Mouse (Mus musculus): ENCODE measurements at regions not wholly inside any gene's neighbourhood (a gene's known extent, or its start where the extent isn't known, plus 50 kb on each side); places are given as distances from the start of the nearest gene placed in this dataset.

- DNase-seq (ENCODE audit: low spot score): no peak
These were observed 349.4 kb downstream of the Matn1 start for GRCm38 (mm10) chr4:131293560-131293959.

DNA sequence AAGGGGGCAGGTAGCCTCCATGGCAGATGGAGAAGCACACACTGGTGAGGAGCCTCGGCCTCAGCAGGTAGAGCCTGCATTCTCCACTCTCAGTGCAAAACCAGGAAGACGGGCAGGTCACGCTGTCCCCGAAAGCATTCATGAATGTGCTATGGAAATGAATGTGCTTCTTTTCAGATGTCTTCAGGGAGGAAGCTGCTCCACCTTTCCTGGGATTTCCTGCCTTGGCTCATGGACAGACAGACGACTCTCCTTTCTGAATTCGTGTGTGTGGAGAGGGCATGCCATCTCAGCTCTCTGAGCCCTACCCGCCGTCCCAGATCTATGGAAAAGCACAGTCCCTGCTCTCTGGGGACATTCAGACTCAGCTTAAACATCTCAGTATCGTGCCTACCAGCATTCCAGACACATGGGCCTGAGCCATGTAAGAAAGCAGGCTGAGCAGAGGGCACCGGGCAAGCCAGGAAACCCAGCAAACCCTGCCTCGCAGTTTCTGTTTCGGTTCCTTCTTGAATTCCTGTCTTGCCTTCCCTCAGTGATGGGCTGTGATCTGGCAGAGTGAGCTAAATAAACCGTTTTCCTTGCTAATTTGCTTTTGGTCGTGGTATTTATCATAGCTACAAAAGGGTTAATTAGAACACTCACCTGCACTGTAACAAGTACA lies 354.0 kb downstream of the Matn1 start:
- no peak for DNase-seq (ENCODE audit: low spot score)

DNA sequence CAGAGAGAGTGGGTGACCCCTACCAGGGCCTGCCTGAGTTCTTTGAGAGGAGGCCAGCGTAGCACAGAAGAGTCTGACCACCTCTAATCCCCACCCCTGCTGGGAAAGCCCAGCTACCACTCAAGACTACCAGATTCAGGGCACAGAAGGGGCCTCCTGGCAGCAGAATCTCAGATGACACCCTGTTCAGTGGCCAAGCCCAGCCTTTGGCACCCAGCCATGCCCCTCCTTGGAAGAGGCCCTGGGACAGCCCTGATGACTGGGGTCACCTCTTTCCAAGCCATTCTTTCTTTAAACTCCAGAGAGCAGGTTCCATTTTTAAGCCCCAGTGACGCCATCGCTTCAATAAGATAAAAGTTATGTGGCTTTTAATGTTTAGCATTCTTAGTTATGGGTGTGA lies 359.8 kb downstream of the Matn1 start:
- DNase-seq (ENCODE audit: low spot score): no peak

- DNase-seq (ENCODE audit: low spot score): no peak
These were observed 360.2 kb downstream of the Matn1 start for GRCm38 (mm10) chr4:131304361-131304777.

DNA sequence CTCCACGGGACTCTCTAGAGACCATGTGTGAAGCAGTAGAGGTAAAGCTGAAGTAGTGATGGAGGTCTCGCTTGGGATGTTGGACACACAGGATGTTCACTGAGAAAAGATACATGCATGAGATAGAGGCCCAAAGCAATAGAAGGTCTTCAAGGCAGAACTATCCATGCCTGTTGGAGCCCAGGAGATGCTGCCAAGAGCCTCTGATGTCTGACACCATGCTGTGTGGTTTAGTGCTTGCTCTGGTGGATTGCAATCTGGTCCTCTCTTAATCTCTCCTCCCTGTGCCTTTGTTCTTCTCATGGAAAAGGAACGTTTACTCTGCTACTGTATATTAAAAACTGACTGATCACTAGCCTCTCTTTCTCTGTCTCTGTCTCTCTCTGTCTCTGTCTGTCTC lies 370.0 kb downstream of the Matn1 start:
- DNase-seq (ENCODE audit: low spot score): no peak

DNA sequence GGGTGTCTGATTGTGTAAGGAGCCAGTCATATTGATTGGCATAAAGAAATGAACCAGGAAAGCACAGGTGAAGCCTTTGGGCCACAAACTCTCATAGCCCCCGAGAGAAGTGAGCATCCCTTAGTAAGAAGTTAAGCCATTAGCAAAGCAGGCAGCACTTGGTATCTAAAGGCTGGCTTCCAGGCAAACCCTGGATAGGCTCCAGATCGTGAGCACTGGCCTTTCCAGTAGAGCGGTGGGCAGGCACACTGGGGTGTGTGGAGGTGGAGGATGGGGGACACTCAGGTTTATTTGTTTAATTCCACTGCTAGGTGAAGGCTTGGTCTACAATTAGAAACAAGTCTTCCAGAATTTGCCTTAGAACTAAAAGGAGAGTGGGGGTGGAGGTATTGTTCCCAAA lies 371.9 kb downstream of the Matn1 start:
- no peak for DNase-seq (ENCODE audit: low spot score)

GRCm38 (mm10) chr4:131322323-131322722 lies 378.1 kb downstream of the Matn1 start:
- no peak for DNase-seq (ENCODE audit: low spot score)

- no peak for DNase-seq (ENCODE audit: low spot score)
These were observed 380.3 kb downstream of the Matn1 start for GRCm38 (mm10) chr4:131324486-131324885.

DNA sequence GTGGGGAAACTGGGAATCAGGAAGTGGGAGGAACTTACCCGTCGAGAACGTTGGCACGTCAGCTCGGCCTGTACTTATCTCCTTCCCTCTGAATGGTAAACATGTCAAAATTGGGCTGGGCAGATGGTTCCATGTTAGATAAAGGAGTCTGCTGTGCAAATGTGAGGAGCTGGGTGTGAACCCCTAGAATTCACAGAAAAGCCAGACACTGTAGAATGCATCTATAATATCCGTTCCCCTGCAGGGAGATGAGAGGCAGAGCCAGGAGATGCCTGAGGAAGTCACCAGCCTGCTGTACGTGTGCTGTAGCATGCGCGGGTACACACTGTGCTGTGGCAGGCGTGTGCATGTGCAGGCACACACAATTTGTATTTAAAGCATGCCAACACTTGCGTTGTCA lies 381.0 kb downstream of the Matn1 start:
- no peak for DNase-seq (ENCODE audit: low spot score)

GRCm38 (mm10) chr4:131325609-131326008 lies 381.4 kb downstream of the Matn1 start:
- DNase-seq (ENCODE audit: low spot score): no peak

- DNase-seq (ENCODE audit: low spot score): no peak
These were observed 385.2 kb downstream of the Matn1 start for GRCm38 (mm10) chr4:131329398-131329797.

GRCm38 (mm10) chr4:131331646-131332045 lies 387.5 kb downstream of the Matn1 start:
- no peak for DNase-seq (ENCODE audit: low spot score)

DNA sequence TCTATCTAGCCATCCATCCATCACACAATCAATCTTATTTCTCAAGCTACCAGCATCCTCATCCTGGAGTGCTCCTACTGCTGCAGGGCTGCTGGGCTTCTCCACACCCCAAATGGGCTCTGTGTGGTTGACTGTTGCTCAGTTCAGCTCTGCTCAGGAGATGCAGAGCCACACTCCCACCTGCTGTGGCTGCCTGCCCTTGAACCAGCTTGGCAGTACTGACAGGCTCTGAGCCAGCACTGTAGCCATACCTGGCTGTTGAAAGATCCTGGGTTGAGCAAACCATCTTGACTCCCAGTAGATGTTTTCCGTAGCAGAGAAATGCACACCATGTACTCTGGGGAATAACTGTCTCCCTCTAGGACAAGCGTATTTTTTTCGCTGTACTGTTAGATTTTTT lies 392.6 kb downstream of the Matn1 start:
- no peak for DNase-seq (ENCODE audit: low spot score)

- no peak for DNase-seq (ENCODE audit: low spot score)
These were observed 397.0 kb downstream of the Matn1 start for GRCm38 (mm10) chr4:131340993-131341695.

DNA sequence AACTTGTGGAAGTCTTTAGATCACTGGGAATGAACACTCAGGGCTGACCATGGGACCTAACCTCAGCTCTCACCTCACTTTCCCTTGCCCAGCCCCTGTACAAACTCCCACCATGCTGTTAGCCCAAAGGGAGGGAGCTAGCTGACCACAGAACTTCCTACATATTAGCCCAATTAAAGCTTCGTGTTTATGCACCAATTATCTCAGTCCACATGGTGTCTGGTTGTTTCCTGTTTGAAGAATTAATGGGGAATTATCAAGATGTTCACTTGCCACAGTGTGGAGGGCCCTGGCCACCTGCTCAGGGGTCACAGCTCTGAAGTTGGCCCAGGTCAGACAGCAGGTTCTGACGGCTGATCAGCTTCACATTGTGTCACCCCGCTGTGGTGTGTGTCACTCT lies 402.5 kb downstream of the Matn1 start:
- no peak for DNase-seq (ENCODE audit: low spot score)

DNA sequence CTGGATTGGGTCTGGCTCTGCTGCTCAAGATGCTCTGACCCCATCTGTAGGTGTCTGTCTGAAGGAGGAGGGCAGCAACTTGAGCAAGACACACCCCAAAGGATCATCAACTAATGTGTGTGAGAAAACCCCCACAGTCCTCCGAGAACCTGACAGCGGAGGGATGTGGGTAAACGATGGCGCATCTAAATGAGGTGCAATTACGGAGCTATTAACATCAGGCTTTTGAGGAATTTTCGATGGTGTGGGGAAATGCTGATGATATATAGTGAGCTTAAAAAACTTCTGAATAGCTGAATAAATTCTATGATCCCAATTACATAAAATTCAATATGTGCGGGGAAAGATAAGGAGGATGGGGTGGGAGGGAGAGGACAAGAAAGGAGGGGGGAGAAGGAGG lies 406.1 kb downstream of the Matn1 start:
- DNase-seq (ENCODE audit: low spot score): no peak

GRCm38 (mm10) chr4:131354908-131355307 lies 410.7 kb downstream of the Matn1 start:
- DNase-seq (ENCODE audit: low spot score): no peak

DNA sequence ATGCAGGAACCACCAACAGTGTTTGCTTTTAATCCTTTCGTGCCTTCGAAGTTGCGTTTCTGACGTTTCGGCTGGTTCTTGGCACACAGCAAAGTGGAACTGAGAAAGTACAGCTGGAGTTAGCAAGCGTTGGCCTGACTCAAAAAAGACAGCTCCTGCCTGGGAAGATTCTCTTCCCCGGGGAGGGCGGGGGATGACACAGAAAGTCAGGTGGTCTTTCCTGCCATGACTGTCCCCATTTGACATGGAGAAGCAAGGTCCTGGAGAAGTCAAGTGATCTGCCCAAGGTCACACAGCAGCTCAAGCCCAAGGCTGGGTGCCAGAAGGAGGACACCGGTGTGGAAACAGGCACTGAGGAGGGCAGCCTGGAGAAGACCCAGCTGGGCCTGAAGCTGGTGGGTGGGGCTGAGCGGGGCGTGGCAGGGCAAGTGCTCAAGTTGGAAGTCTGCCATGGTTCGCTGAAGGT lies 411.4 kb downstream of the Matn1 start:
- peak; percentile 38 for DNase-seq (ENCODE audit: low spot score)

- DNase-seq (ENCODE audit: low spot score): no peak
These were observed 412.1 kb downstream of the Matn1 start for GRCm38 (mm10) chr4:131356316-131356715.

- no peak for DNase-seq (ENCODE audit: low spot score)
These were observed 418.8 kb downstream of the Matn1 start for GRCm38 (mm10) chr4:131363030-131363429.

DNA sequence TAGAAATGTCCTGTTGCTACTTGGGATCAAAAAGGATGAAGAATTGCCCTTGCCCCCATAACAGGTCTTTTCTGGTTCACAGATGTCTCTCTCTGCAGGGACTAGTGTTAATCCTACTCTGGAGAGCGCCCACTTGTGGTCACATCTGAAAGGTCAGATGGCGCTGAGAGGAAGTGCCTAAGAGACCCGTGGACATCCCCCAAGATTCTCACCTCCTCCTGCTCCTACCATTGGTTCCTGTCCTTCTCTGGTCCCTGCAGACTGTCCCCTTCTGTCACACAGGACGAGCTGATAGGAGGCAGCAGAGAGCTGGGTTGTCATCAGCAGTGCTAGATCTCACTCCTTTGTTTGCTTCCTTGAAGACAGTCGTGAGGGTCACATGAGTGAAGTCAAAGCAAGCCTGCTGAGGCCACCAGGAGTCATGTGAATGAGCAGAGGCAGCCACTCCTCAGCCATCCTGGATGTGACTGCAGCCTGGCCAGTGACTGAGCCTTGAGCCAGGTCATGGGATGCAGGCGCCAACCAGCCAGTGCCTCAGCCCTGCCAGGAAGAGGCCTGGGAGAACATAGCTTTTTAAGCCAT lies 420.6 kb downstream of the Matn1 start:
- peak; percentile 30 for DNase-seq (ENCODE audit: low spot score)

GRCm38 (mm10) chr4:131366006-131366405 lies 421.8 kb downstream of the Matn1 start:
- DNase-seq (ENCODE audit: low spot score): no peak

- DNase-seq (ENCODE audit: low spot score): no peak
These were observed 422.5 kb downstream of the Matn1 start for GRCm38 (mm10) chr4:131366656-131367055.

Data from ovary, postnatal 36 days (tissue).